Mouse (Mus musculus): ENCODE measurements around the gene Plekha6. TPM values are rescaled to one million over a fixed set of nuclear protein-coding genes. Genes with fewer than 3 reads are reported as not detected.

Gene Plekha6
- polyA plus RNA-seq, 1 experiment from 2014 or later, result 3.2 TPM

- no peak overlapping the region for H3K4me3 ChIP-seq (ENCODE audit: low read depth, low read length)
- no peak overlapping the region for H3K27ac ChIP-seq (ENCODE audit: low read length)
- H3K9ac ChIP-seq (replicated peaks; ENCODE audit: low read depth), result no peak overlapping the region
- TF ChIP-seq EP300 (IDR thresholded peaks at IDR 0.05) (no peak), CTCF (IDR thresholded peaks at IDR 0.05) (no peak)
- no peaks in the 10 kb centered on the region for H3K4me1 ChIP-seq (ENCODE audit: insufficient read depth, low read depth, low read length)
- no peak overlapping the region for H3K4me2 ChIP-seq (replicated peaks; ENCODE audit: low read depth, low read length)
- H3K36me3 ChIP-seq (ENCODE audit: insufficient read depth, low read length), result no peaks in the 10 kb centered on the region
- no peaks in the 10 kb centered on the region for H3K9me3 ChIP-seq (ENCODE audit: low read length)
- no peak for DNase-seq (ENCODE audit: low spot score)
- 76% methylated on average over 10 of the region's 11 CpGs for WGBS
- ATAC-seq, result no peak
- no peaks in the 10 kb centered on the region for H3K27me3 ChIP-seq (replicated peaks; ENCODE audit: insufficient read depth, low read length)
These were observed 44.2 kb downstream of the Plekha6 start for GRCm38 (mm10) chr1:133208086-133208815.

GRCm38 (mm10) chr1:133209036-133209435 is 45.0 kb downstream of the Plekha6 start:
- H3K27ac ChIP-seq (ENCODE audit: low read length), result no peak overlapping the region
- no peak for DNase-seq (ENCODE audit: low spot score)
- no peak overlapping the region for H3K4me2 ChIP-seq (replicated peaks; ENCODE audit: low read depth, low read length)
- TF ChIP-seq CTCF (IDR thresholded peaks at IDR 0.05) (no peak), EP300 (IDR thresholded peaks at IDR 0.05) (no peak)
- H3K9ac ChIP-seq (replicated peaks; ENCODE audit: low read depth), result no peak overlapping the region
- H3K4me3 ChIP-seq (ENCODE audit: low read depth, low read length), result no peak overlapping the region
- H3K4me1 ChIP-seq (ENCODE audit: insufficient read depth, low read depth, low read length), result no peaks in the 10 kb centered on the region
- H3K9me3 ChIP-seq (ENCODE audit: low read length), result no peaks in the 10 kb centered on the region
- ATAC-seq, result no peak
- no peaks in the 10 kb centered on the region for H3K36me3 ChIP-seq (ENCODE audit: insufficient read depth, low read length)
- WGBS, result 77% methylated on average over 11 of the region's 11 CpGs
- H3K27me3 ChIP-seq (replicated peaks; ENCODE audit: insufficient read depth, low read length), result no peaks in the 10 kb centered on the region

- 49% methylated on average over 7 of the region's 7 CpGs for WGBS
- ATAC-seq, result no peak
- H3K27ac ChIP-seq (ENCODE audit: low read length), result no peak overlapping the region
- H3K4me2 ChIP-seq (replicated peaks; ENCODE audit: low read depth, low read length), result no peak overlapping the region
- H3K4me3 ChIP-seq (ENCODE audit: low read depth, low read length), result no peak overlapping the region
- no peak overlapping the region for H3K9ac ChIP-seq (replicated peaks; ENCODE audit: low read depth)
- no peak for DNase-seq (ENCODE audit: low spot score)
- TF ChIP-seq EP300 (IDR thresholded peaks at IDR 0.05) (no peak), CTCF (IDR thresholded peaks at IDR 0.05) (no peak)
- no peaks in the 10 kb centered on the region for H3K36me3 ChIP-seq (ENCODE audit: insufficient read depth, low read length)
- H3K9me3 ChIP-seq (ENCODE audit: low read length), result no peaks in the 10 kb centered on the region
- H3K4me1 ChIP-seq (ENCODE audit: insufficient read depth, low read depth, low read length), result no peaks in the 10 kb centered on the region
- H3K27me3 ChIP-seq (replicated peaks; ENCODE audit: insufficient read depth, low read length), result no peaks in the 10 kb centered on the region
These were observed 45.5 kb downstream of the Plekha6 start for GRCm38 (mm10) chr1:133209482-133209881.

DNA sequence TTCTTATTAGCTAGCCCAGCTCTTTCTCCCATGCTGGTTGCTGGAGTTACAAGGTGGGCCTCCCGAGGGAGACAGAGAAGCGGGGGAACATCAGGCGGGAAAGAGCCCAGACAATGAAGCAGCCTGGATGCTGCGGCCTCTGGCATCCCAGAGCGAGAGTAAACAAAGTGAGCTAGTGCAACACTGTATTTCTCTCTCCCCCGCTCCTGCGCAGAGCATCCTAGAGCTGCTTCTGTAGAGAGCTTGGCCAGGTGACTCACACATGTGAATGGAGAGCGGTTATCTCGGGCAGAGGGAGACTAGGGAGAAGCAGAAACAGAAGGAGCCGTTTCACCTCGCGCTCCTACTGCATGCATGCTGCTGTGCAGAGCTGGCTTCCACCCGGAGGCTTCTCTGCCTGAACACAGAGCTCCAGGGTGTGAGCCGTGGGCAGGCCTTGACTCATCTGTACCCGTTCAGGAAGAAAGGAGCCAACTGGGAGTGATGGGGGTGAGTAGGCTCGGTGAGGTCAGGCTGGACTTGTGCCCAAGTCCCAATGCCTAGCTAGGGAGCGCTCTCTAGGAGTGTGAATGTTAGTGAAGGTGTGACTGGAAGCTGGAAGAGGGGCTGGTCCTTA is 46.0 kb downstream of the Plekha6 start:
- H3K4me1 ChIP-seq (ENCODE audit: insufficient read depth, low read depth, low read length), result no peaks in the 10 kb centered on the region
- H3K9ac ChIP-seq (replicated peaks; ENCODE audit: low read depth), result no peak overlapping the region
- DNase-seq (ENCODE audit: low spot score) (no peak), ATAC-seq (0 out of 2 replicates have a peak, but pooled peaks have one; percentile 16)
- TF ChIP-seq CTCF (IDR thresholded peaks at IDR 0.05) (no peak), EP300 (IDR thresholded peaks at IDR 0.05) (no peak)
- H3K27me3 ChIP-seq (replicated peaks; ENCODE audit: insufficient read depth, low read length), result no peaks in the 10 kb centered on the region
- no peak overlapping the region for H3K4me2 ChIP-seq (replicated peaks; ENCODE audit: low read depth, low read length)
- no peak overlapping the region for H3K27ac ChIP-seq (ENCODE audit: low read length)
- H3K36me3 ChIP-seq (ENCODE audit: insufficient read depth, low read length), result no peaks in the 10 kb centered on the region
- 43% methylated on average over 17 of the region's 17 CpGs for WGBS
- no peaks in the 10 kb centered on the region for H3K9me3 ChIP-seq (ENCODE audit: low read length)
- no peak overlapping the region for H3K4me3 ChIP-seq (ENCODE audit: low read depth, low read length)

DNA sequence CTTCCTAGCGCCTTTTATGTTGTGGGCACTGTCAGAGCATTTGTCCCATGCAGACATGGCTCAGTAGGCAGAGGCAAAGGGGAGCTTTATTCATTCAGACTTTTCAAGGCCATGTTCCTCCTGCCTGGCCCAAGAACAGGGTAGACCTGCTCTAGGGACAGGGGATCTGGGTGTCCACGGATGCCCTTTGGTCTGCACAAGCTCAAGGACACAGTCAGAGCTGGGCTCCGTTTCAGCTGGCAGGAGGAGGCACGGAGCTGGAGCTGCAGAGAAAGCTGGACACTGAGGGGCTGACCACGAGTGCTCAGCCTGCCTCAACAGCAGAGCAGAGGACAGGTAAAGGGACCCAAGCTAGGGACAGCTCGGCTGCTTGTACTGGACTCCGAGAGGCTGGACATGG is 46.8 kb downstream of the Plekha6 start:
- H3K27me3 ChIP-seq (replicated peaks; ENCODE audit: insufficient read depth, low read length), result no peaks in the 10 kb centered on the region
- TF ChIP-seq EP300 (IDR thresholded peaks at IDR 0.05), result no peak
- no peak for TF ChIP-seq CTCF (IDR thresholded peaks at IDR 0.05)
- H3K9me3 ChIP-seq (ENCODE audit: low read length), result no peaks in the 10 kb centered on the region
- H3K36me3 ChIP-seq (ENCODE audit: insufficient read depth, low read length), result no peaks in the 10 kb centered on the region
- H3K4me1 ChIP-seq (ENCODE audit: insufficient read depth, low read depth, low read length), result no peaks in the 10 kb centered on the region
- DNase-seq (ENCODE audit: low spot score) (no peak), ATAC-seq (no peak)
- H3K27ac ChIP-seq (ENCODE audit: low read length), result no peak overlapping the region
- WGBS, result 79% methylated on average over 6 of the region's 7 CpGs
- no peak overlapping the region for H3K4me3 ChIP-seq (ENCODE audit: low read depth, low read length)
- H3K4me2 ChIP-seq (replicated peaks; ENCODE audit: low read depth, low read length), result no peak overlapping the region
- no peak overlapping the region for H3K9ac ChIP-seq (replicated peaks; ENCODE audit: low read depth)

DNA sequence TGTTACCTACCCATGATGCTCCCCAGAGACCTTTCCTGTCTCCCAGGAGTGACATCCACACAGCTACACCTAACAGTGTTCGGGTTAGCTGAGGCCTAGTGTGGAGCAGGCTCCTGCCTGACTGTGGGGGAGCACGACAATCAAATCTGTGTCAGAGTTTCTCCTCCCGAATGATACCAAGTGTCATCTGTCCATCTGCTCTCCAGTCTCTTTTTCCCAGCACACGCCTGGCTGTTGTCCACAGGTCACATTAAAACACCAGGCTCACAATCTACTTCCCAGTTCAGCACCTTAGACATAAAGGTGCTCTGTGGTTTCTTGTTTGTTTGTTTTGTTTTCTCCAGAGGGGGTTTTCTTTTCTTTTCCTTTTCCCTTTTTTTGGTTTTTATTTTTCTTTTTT is 48.3 kb downstream of the Plekha6 start:
- H3K9ac ChIP-seq (replicated peaks; ENCODE audit: low read depth), result no peak overlapping the region
- H3K4me1 ChIP-seq (ENCODE audit: insufficient read depth, low read depth, low read length), result no peaks in the 10 kb centered on the region
- no peak for ATAC-seq
- H3K9me3 ChIP-seq (ENCODE audit: low read length), result no peaks in the 10 kb centered on the region
- no peaks in the 10 kb centered on the region for H3K27me3 ChIP-seq (replicated peaks; ENCODE audit: insufficient read depth, low read length)
- DNase-seq (ENCODE audit: low spot score), result no peak
- TF ChIP-seq CTCF (IDR thresholded peaks at IDR 0.05) (no peak), EP300 (IDR thresholded peaks at IDR 0.05) (no peak)
- 82% methylated on average over 4 of the region's 4 CpGs for WGBS
- H3K4me3 ChIP-seq (ENCODE audit: low read depth, low read length), result no peak overlapping the region
- H3K36me3 ChIP-seq (ENCODE audit: insufficient read depth, low read length), result no peaks in the 10 kb centered on the region
- no peak overlapping the region for H3K4me2 ChIP-seq (replicated peaks; ENCODE audit: low read depth, low read length)
- H3K27ac ChIP-seq (ENCODE audit: low read length), result no peak overlapping the region

All from lung, postnatal 0 days (tissue).